Mouse (Mus musculus) effector memory CD4-positive, alpha-beta T cell, adult 5 months (primary cell): ENCODE data around the gene Vmn1r209. TPM values are rescaled to one million over a fixed set of nuclear protein-coding genes. Genes with fewer than 3 reads are reported as not detected.

Experiments used
- polyA plus RNA-seq: library from polyadenylated mRNA; unstranded; fragments of 100-300 nt; shearing (Covaris generic); gene quantifications from one replicate; pipeline ENCODE4 v1.2.1, GENCODE M21; 2017

Vmn1r209 gene
- 0.06 TPM for polyA plus RNA-seq

GRCm38 (mm10) chr13:22809582-22809981 is at the start of gene Vmn1r209:
Vmn1r209 (minus strand) TSS chr13:22809682.

DNA sequence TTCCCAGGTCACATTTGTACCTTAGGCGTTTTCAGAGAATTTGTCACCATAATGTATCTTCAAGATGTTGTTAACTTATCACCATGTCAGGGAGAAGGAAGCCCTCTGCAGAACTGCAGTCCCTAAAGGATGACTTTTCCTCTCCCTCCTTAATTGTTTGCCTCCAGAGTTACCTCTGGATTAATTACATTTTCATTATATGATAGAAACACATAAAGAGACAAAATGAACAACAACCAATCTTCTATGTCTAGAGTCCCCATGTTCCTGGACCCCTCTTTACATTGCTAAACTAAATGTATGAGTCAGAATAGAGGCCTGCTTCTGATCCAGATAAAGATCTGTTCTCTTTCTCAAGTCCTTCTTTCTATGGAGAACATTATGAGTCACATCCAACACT is 48.0 kb upstream of the Vmn1r209 start, which contains the start of gene Vmn1r211:
TSS of gene Vmn1r211 (minus strand) at position 101 of the 400 bp plus-strand sequence.

GRCm38 (mm10) chr13:22831248-22831647 is 21.8 kb upstream of the Vmn1r209 start, which contains the start of gene Vmn1r210:
Vmn1r210 (minus strand) TSS chr13:22831348.

GRCm38 (mm10) chr13:22777300-22777699 is 32.2 kb downstream of the Vmn1r209 start, which contains the start of gene Vmn1r208:
Vmn1r208 (minus strand) TSS chr13:22777400.

Other genes starting within 250 kb of the Vmn1r209 start
- gene Vmn1r205, start 216.7 kb downstream of the Vmn1r209 start, polyA plus RNA-seq = not detected
- gene Vmn1r206, start 185.4 kb downstream of the Vmn1r209 start, polyA plus RNA-seq = not detected
- gene Vmn1r207-ps, start 80.1 kb downstream of the Vmn1r209 start, polyA plus RNA-seq = not detected
- 0.11 TPM for gene Vmn1r208, start 32.3 kb downstream of the Vmn1r209 start, polyA plus RNA-seq
- gene Vmn1r210, start 21.7 kb upstream of the Vmn1r209 start, polyA plus RNA-seq = not detected
- gene Vmn1r211, start 47.9 kb upstream of the Vmn1r209 start, polyA plus RNA-seq = not detected
- gene Vmn1r212, start 74.5 kb upstream of the Vmn1r209 start, polyA plus RNA-seq = not detected
- not detected for gene Vmn1r213, start 198.0 kb upstream of the Vmn1r209 start, polyA plus RNA-seq
- 0.14 TPM for gene Vmn1r214, start 220.7 kb upstream of the Vmn1r209 start, polyA plus RNA-seq